Mouse (Mus musculus): Measurements from ENCODE around the gene Hoxc12. TPM values are rescaled to one million over a fixed set of nuclear protein-coding genes. Genes with fewer than 3 reads are reported as not detected.

Gene Hoxc12
- total and polyA plus RNA-seq, 3 experiments: not detected

DNA sequence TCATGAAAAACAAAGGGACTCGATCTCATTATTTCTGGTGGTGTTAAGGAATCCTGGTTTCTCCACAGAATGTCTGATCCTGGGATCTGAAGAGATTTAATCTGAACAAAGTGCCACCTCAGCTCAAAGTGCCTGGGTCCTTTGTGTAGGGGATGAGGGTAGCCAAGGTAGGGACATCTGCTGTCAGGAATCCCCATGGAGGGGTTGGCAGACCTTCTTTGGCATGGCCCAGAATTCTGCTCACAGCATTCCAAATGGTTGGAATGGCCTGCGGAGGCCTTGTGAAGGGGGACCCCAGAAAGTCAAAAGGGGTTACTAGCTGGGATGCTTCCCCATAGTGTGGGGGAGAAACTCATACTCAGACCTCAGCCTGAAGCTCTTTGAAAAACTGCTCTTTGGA, 12.3 kb downstream of the Hoxc12 start:
- H3K36me3 ChIP-seq (replicated peaks in 1 of 2; ENCODE audit: control insufficient read depth in 1 of 2, insufficient read depth in 1 of 2, low read length in 1 of 2): no peaks in the 10 kb centered on the region
- no peak overlapping the region for H3K9ac ChIP-seq (ENCODE audit: insufficient read depth, low read depth)
- TF ChIP-seq ZC3H11A (IDR thresholded peaks at IDR 0.05; ENCODE audit: low read depth, low read length): no peak
- H3K4me1 ChIP-seq (ENCODE audit: control insufficient read depth in 1 of 2, insufficient read depth in 2 of 2): no peaks in the 10 kb centered on the region
- no peaks in the 10 kb centered on the region for H3K9me3 ChIP-seq (replicated peaks; ENCODE audit: low read length)
- H3K27ac ChIP-seq (ENCODE audit: insufficient read depth, low read depth): no peak overlapping the region
- no peak overlapping the region for H3K4me2 ChIP-seq (ENCODE audit: insufficient read depth, low read depth, poor library complexity, severe bottlenecking)
- DNase-seq (ENCODE audit: extremely low read depth): no peak
- no peak overlapping the region for H3K4me3 ChIP-seq (replicated peaks in 1 of 3; ENCODE audit: low read depth in 2 of 3, low read length in 2 of 3, poor library complexity in 1 of 3)
- H3K27me3 ChIP-seq (replicated peaks): peaks cover 98% of the 10 kb centered on the region
- dilution Hi-C loops (cut with MboI; ENCODE audit: extremely low pct_ligation_motif_present, extremely low pct_unique_long_range_greater_than_20kb, low sequenced_read_pairs) (no loop called here), in situ Hi-C loops (cut with MboI; ENCODE audit: low pct_ligation_motif_present, low pct_unique_long_range_greater_than_20kb, low sequenced_read_pairs) (no loop called here)
- no peaks in the 10 kb centered on the region for H3K79me2 ChIP-seq (replicated peaks; ENCODE audit: control insufficient read depth, extremely low read depth, insufficient read depth, poor library complexity, severe bottlenecking)

DNA sequence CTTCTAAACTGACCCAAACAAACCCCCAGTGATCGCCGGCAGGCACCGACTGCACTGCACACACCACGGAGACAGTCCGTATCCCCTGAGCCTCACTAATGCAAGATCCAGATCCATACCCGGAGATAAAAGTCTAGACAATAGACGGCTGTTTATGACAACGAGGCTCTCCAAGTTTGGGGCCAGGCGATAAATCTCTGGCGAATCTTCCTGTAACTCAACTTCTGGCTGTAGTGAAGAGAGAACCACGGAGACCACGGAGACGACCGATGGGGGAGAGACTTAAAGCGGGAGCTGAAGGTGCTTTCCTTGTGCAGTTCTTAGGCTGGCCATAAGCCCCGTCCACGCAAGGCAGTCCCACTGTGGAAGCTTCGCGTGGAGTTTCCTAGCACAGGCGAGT, 13.1 kb downstream of the Hoxc12 start:
- dilution Hi-C loops (cut with MboI; ENCODE audit: extremely low pct_ligation_motif_present, extremely low pct_unique_long_range_greater_than_20kb, low sequenced_read_pairs) (no loop called here), in situ Hi-C loops (cut with MboI; ENCODE audit: low pct_ligation_motif_present, low pct_unique_long_range_greater_than_20kb, low sequenced_read_pairs) (no loop called here)
- Histone ChIP-seq H3K9ac (ENCODE audit: insufficient read depth, low read depth) (no peak overlapping the region), H3K36me3 (replicated peaks in 1 of 2; ENCODE audit: control insufficient read depth in 1 of 2, insufficient read depth in 1 of 2, low read length in 1 of 2) (no peaks in the 10 kb centered on the region), H3K4me2 (ENCODE audit: insufficient read depth, low read depth, poor library complexity, severe bottlenecking) (no peak overlapping the region), H3K9me3 (replicated peaks; ENCODE audit: low read length) (no peaks in the 10 kb centered on the region), H3K4me1 (ENCODE audit: control insufficient read depth in 1 of 2, insufficient read depth in 2 of 2) (no peaks in the 10 kb centered on the region), H3K4me3 (replicated peaks in 1 of 3; ENCODE audit: low read depth in 2 of 3, low read length in 2 of 3, poor library complexity in 1 of 3) (no peak overlapping the region), H3K27ac (ENCODE audit: insufficient read depth, low read depth) (no peak overlapping the region), H3K27me3 (replicated peaks) (peaks cover 97% of the 10 kb centered on the region), H3K79me2 (replicated peaks; ENCODE audit: control insufficient read depth, extremely low read depth, insufficient read depth, poor library complexity, severe bottlenecking) (no peaks in the 10 kb centered on the region)
- no peak for DNase-seq (ENCODE audit: extremely low read depth)
- TF ChIP-seq CHD2 (IDR thresholded peaks at IDR 0.05; ENCODE audit: low read length) (no peak), JUND (conservative IDR thresholded peaks at IDR 0.05; ENCODE audit: low read depth, low read length) (no peak), PAX5 (IDR thresholded peaks at IDR 0.05; ENCODE audit: low read length) (no peak), MAZ (IDR thresholded peaks at IDR 0.05; ENCODE audit: low read depth, low read length) (no peak), RCOR1 (conservative IDR thresholded peaks at IDR 0.05; ENCODE audit: low read depth, low read length) (no peak)

DNA sequence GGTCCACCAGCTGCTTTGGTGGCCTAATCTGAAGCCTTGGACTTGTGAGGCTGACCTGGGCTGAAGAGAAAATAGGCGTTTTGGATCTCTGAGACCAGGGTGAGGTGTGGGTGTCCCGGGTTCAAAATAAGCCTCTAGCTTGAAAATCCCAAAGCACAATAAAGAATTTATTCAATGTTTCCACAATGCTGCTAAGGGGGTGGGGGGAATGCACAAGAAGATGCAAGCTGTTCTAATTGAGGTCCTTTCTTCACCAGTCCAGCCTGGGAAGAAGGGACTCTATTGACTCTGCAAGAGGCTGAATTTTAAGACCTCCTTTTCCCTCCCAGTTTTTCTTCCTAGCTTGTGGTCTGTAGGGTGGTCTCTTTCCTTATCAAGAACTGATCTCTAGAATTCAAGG, 14.3 kb downstream of the Hoxc12 start:
- Histone ChIP-seq H3K4me1 (ENCODE audit: control insufficient read depth in 1 of 2, insufficient read depth in 2 of 2) (no peaks in the 10 kb centered on the region), H3K9me3 (replicated peaks; ENCODE audit: low read length) (peaks cover 2% of the 10 kb centered on the region), H3K36me3 (replicated peaks in 1 of 2; ENCODE audit: control insufficient read depth in 1 of 2, insufficient read depth in 1 of 2, low read length in 1 of 2) (no peaks in the 10 kb centered on the region), H3K9ac (ENCODE audit: insufficient read depth, low read depth) (no peak overlapping the region), H3K79me2 (replicated peaks; ENCODE audit: control insufficient read depth, extremely low read depth, insufficient read depth, poor library complexity, severe bottlenecking) (no peaks in the 10 kb centered on the region), H3K4me2 (ENCODE audit: insufficient read depth, low read depth, poor library complexity, severe bottlenecking) (no peak overlapping the region), H3K4me3 (replicated peaks in 1 of 3; ENCODE audit: low read depth in 2 of 3, low read length in 2 of 3, poor library complexity in 1 of 3) (no peak overlapping the region), H3K27ac (ENCODE audit: insufficient read depth, low read depth) (no peak overlapping the region), H3K27me3 (replicated peaks) (peaks cover 96% of the 10 kb centered on the region)
- no peak for TF ChIP-seq MXI1 (IDR thresholded peaks at IDR 0.05; ENCODE audit: low read depth, low read length)
- TF ChIP-seq ZKSCAN1 (IDR thresholded peaks at IDR 0.05; ENCODE audit: borderline replicate concordance, low read depth, low read length): no peak
- no peak for TF ChIP-seq SIN3A (IDR thresholded peaks at IDR 0.05; ENCODE audit: low read length)
- no peak for TF ChIP-seq JUN (IDR thresholded peaks at IDR 0.05; ENCODE audit: insufficient read depth, low read depth, low read length)
- TF ChIP-seq CHD2 (IDR thresholded peaks at IDR 0.05; ENCODE audit: low read length): no peak
- no peak for TF ChIP-seq CTCF (conservative IDR thresholded peaks at IDR 0.05 in 1 of 2, IDR thresholded peaks at IDR 0.05 in 1 of 2; ENCODE audit: low read depth in 2 of 2, low read length in 2 of 2)
- TF ChIP-seq TBP (conservative IDR thresholded peaks at IDR 0.05; ENCODE audit: low read depth, low read length): no peak
- TF ChIP-seq MEF2A (IDR thresholded peaks at IDR 0.05; ENCODE audit: borderline replicate concordance, low read depth, low read length): no peak
- TF ChIP-seq GABPA (IDR thresholded peaks at IDR 0.05; ENCODE audit: insufficient replicate concordance, low read depth, low read length): no peak
- in situ Hi-C loops (cut with MboI; ENCODE audit: low pct_ligation_motif_present, low pct_unique_long_range_greater_than_20kb, low sequenced_read_pairs): no loop called here
- no peak for DNase-seq (ENCODE audit: extremely low read depth)
- dilution Hi-C loops (cut with MboI; ENCODE audit: extremely low pct_ligation_motif_present, extremely low pct_unique_long_range_greater_than_20kb, low sequenced_read_pairs): no loop called here
